Mouse (Mus musculus) hindbrain, embryonic 13.5 days (tissue): Measurements from ENCODE around the gene Elf1. TPM values are rescaled to one million over a fixed set of nuclear protein-coding genes. Genes with fewer than 3 reads are reported as not detected.

Experiments used
- ATAC-seq: fragments of 200-750 bp; cut with Nextera tagmentation; 2 replicates; pipeline ENCODE4 v1.8.0; 2017; ENCODE audit warnings: moderate TSS enrichment; ENCODE audit not compliant: low FRiP score
- H3K27ac ChIP-seq: fragments of 300-500 bp; sonication (generic); 2 replicates; pipeline ENCODE4 v1.5.1; 2015; ENCODE audit warnings: inconsistent platforms, mild to moderate bottlenecking, moderate library complexity
- H3K27me3 ChIP-seq: fragments of 300-500 bp; sonication (generic); 2 replicates; pipeline ENCODE4 v1.6.1; 2015; ENCODE audit warnings: mild to moderate bottlenecking, inconsistent platforms
- H3K36me3 ChIP-seq: fragments of 300-500 bp; sonication (generic); 2 replicates; pipeline ENCODE4 v1.6.1; 2015; ENCODE audit warnings: mild to moderate bottlenecking, inconsistent platforms
- H3K4me1 ChIP-seq: fragments of 300-500 bp; sonication (generic); replicated peaks from 2 replicates; pipeline ENCODE4 v1.6.1; 2015; ENCODE audit warnings: inconsistent platforms
- H3K4me2 ChIP-seq: fragments of 300-500 bp; sonication (generic); 2 replicates; pipeline ENCODE4 v1.6.1; 2015; ENCODE audit warnings: inconsistent platforms, mild to moderate bottlenecking, moderate library complexity
- H3K4me3 ChIP-seq: fragments of 300-500 bp; sonication (generic); 2 replicates; pipeline ENCODE4 v1.5.1; 2015; ENCODE audit warnings: mild to moderate bottlenecking, inconsistent platforms
- H3K9ac ChIP-seq: fragments of 300-500 bp; sonication (generic); 2 replicates; pipeline ENCODE4 v1.6.1; 2015; ENCODE audit warnings: mild to moderate bottlenecking, inconsistent platforms
- H3K9me3 ChIP-seq: fragments of 300-500 bp; sonication (generic); 2 replicates; pipeline ENCODE4 v1.6.1; 2016; ENCODE audit warnings: inconsistent platforms
- WGBS: fragments of 180-500 bp; shearing (Covaris S2); methylation state at CpG from one replicate; pipeline ENCODE4 v1.1.7; 2015; 5-methylcytosine and 5-hydroxymethylcytosine counted together
- polyA plus RNA-seq: library from polyadenylated mRNA; unstranded; fragments of >200 nt; fragmentation: Nextera tagmentation; extraction: Ambion mirVana; gene quantifications from 2 replicates; pipeline ENCODE4 v1.2.1, GENCODE M21; 2015

The Elf1 gene
- polyA plus RNA-seq, 1 experiment from 2014 or later = 3.8 TPM

DNA sequence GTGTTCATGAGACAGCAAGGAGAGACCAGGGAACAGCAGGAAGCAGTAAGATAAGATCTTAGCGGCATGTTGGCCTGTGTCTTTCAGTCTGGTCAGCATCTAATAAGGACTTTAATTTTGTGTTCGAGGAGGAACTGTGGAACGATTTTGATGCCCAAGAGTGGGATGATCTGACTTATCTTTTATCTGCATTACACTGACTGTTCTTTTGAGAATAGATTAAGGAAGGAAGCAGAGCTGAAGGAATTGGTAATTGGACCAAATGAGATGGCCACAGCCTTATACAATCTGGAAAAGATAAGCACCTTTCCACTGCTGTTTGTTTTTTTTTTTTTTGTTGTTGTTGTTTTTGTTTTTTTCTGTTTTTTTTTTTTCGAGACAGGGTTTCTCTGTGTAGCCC lies 19.8 kb downstream of the Elf1 start:
- H3K27me3 ChIP-seq = no peaks in the 10 kb centered on the region

GRCm38 (mm10) chr14:79503371-79504075 lies 22.5 kb downstream of the Elf1 start:
- Histone ChIP-seq H3K4me1 (peaks cover 8% of the 10 kb centered on the region; the same call in 1 of the 2 replicates), H3K36me3 (no peaks in the 10 kb centered on the region), H3K9me3 (no peaks in the 10 kb centered on the region), H3K4me2 (no peak overlapping the region), H3K27me3 (no peaks in the 10 kb centered on the region), H3K4me3 (no peak overlapping the region), H3K9ac (no peak overlapping the region), H3K27ac (peak overlapping the region; percentile 58; the same call in 1 of the 2 replicates)
- 73% methylated on average over 5 of the region's 5 CpGs for WGBS
- no peak for ATAC-seq

More for the DNA sequence above, 19.8 kb downstream of the Elf1 start:
- no peaks in the 10 kb centered on the region for H3K9me3 ChIP-seq
- no peak overlapping the region for H3K27ac ChIP-seq
- no peak overlapping the region for H3K4me2 ChIP-seq
- ATAC-seq = no peak
- WGBS = 86% methylated on average over 4 of the region's 4 CpGs
- H3K4me1 ChIP-seq = peaks cover 8% of the 10 kb centered on the region; the same call in 1 of the 2 replicates
- no peak overlapping the region for H3K9ac ChIP-seq
- no peak overlapping the region for H3K4me3 ChIP-seq
- no peaks in the 10 kb centered on the region for H3K36me3 ChIP-seq

- H3K27me3 ChIP-seq = no peaks in the 10 kb centered on the region
- H3K36me3 ChIP-seq = no peaks in the 10 kb centered on the region
- peak overlapping the region; percentile 58; the same call in 1 of the 2 replicates for H3K27ac ChIP-seq
- no peaks in the 10 kb centered on the region for H3K9me3 ChIP-seq
- H3K4me1 ChIP-seq = peaks cover 8% of the 10 kb centered on the region; the same call in 1 of the 2 replicates
- ATAC-seq = no peak
- H3K9ac ChIP-seq = no peak overlapping the region
- no peak overlapping the region for H3K4me3 ChIP-seq
- WGBS = 94% methylated on average over 7 of the region's 7 CpGs
- no peak overlapping the region for H3K4me2 ChIP-seq
Observed at GRCm38 (mm10) chr14:79504246-79505006, 23.4 kb downstream of the Elf1 start.

DNA sequence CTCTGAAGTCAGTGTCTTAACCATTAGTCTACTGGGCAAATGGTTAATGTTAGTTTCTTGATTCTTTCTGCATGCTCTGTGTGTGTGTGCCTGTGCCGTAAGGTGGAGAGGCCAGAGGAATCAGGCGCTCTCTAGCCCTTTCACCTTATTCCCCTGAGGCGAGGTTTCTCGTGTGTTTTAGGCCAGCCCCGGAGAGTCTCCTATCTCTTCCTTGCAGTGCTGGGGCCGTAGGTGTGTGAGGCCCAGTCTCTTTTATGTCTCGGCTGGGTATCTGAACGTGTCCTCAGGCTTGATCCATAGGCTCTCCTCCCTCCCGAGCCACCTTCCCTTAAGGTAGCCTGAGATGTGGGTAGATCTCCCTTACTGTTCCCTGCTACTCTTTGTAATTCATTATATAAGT lies 25.2 kb downstream of the Elf1 start:
- Histone ChIP-seq H3K27me3 (no peaks in the 10 kb centered on the region), H3K9ac (no peak overlapping the region), H3K36me3 (no peaks in the 10 kb centered on the region), H3K4me1 (peaks cover 8% of the 10 kb centered on the region; the same call in 1 of the 2 replicates), H3K27ac (no peak overlapping the region), H3K4me2 (no peak overlapping the region), H3K4me3 (no peak overlapping the region), H3K9me3 (no peaks in the 10 kb centered on the region)
- ATAC-seq = no peak
- WGBS = 83% methylated on average over 9 of the region's 9 CpGs

DNA sequence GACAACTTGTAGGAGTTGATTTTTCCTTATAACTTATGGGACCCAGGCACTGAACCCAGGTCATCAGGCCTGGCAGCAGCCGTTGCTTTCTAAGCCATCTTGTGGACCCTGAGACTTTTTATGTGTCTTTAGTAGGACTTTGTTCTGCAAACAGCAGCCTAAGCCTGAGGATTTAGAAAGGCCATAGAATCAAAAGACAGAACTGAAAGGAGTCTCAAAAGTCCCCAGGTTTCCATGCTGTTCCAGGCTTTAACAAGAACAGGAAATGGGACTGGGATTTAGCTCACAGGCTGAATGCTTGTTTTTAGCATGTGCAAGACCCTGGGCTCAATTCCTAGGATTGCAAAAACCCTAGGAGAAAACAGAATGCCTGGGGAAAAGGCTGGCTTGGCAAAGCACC lies 26.9 kb downstream of the Elf1 start:
- Histone ChIP-seq H3K9me3 (no peaks in the 10 kb centered on the region), H3K36me3 (no peaks in the 10 kb centered on the region), H3K4me2 (no peak overlapping the region), H3K4me1 (peaks cover 8% of the 10 kb centered on the region; the same call in 1 of the 2 replicates), H3K27me3 (no peaks in the 10 kb centered on the region), H3K27ac (no peak overlapping the region), H3K9ac (no peak overlapping the region), H3K4me3 (no peak overlapping the region)
- no peak for ATAC-seq
- 86% methylated on average over 1 of the region's 1 CpGs for WGBS

DNA sequence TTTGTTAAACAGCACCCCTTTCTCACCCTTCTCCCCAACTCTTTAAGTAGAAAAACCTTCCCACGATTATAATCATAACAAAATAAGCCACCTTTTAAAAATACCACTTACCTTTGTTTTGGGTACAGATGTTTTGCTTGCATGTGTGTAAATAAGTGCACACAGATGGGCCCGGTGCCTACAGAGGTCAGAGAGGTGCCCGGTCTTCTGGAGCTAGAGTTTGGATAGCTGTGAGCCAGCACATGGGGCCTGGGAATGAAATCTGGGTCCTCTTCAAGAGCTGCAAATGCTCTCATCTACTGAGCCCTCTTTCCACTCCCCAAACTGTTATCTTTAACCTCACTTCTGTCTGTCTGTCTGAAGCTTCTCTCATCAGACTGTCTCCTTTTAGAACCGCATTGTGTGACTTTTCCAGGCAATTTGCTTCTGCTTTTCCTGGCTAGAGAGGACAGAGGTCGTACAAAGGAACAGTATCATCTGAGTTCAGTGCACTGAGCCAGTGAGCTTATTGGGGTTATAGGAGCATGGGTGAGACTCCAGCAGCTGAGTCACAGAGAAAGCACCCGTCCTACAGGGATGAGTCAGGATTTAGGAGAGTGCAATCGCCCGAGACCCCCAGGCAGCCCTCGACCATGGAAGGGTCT lies 27.8 kb downstream of the Elf1 start:
- Histone ChIP-seq H3K9ac (no peak overlapping the region), H3K4me1 (peaks cover 4% of the 10 kb centered on the region; the same call in 1 of the 2 replicates), H3K4me2 (no peak overlapping the region), H3K27ac (no peak overlapping the region), H3K27me3 (no peaks in the 10 kb centered on the region), H3K4me3 (no peak overlapping the region), H3K9me3 (no peaks in the 10 kb centered on the region), H3K36me3 (no peaks in the 10 kb centered on the region)
- 78% methylated on average over 9 of the region's 9 CpGs for WGBS
- ATAC-seq = no peak

GRCm38 (mm10) chr14:79511521-79511920 lies 30.5 kb downstream of the Elf1 start:
- Histone ChIP-seq H3K27ac (no peak overlapping the region), H3K4me2 (no peak overlapping the region), H3K4me1 (no peaks in the 10 kb centered on the region), H3K4me3 (no peak overlapping the region), H3K9me3 (no peaks in the 10 kb centered on the region), H3K9ac (no peak overlapping the region), H3K27me3 (no peaks in the 10 kb centered on the region), H3K36me3 (no peaks in the 10 kb centered on the region)
- ATAC-seq = no peak
- WGBS = 87% methylated on average over 1 of the region's 1 CpGs

DNA sequence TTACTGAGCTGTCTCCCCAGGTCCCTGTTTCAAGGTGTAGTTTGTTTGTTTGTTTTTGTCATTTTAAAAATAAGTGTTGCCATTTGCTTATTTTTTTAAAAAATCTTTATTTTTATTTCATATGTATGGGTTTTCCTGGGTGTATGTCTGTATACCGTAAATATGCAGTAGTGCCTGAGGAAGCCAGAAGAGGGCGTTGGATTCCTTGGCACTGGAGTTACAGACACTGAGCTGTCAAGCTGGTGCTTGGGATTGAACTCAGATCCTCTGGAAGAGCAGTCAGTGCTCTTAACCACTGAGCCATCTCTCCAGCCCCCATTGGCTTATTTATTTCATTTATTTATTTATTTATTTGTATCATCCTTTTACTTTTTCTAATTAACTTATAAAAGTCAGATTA lies 33.0 kb downstream of the Elf1 start:
- no peak overlapping the region for H3K27ac ChIP-seq
- no peak overlapping the region for H3K4me2 ChIP-seq
- H3K9ac ChIP-seq = no peak overlapping the region
- ATAC-seq = no peak
- no peaks in the 10 kb centered on the region for H3K4me1 ChIP-seq
- H3K27me3 ChIP-seq = no peaks in the 10 kb centered on the region
- no peaks in the 10 kb centered on the region for H3K36me3 ChIP-seq
- H3K4me3 ChIP-seq = no peak overlapping the region
- no peaks in the 10 kb centered on the region for H3K9me3 ChIP-seq
- WGBS = 61% methylated on average over 2 of the region's 2 CpGs

- no peaks in the 10 kb centered on the region for H3K27me3 ChIP-seq
- no peaks in the 10 kb centered on the region for H3K9me3 ChIP-seq
- no peak overlapping the region for H3K4me3 ChIP-seq
- ATAC-seq = no peak
- no peaks in the 10 kb centered on the region for H3K4me1 ChIP-seq
- no peak overlapping the region for H3K9ac ChIP-seq
- WGBS = 90% methylated on average over 8 of the region's 8 CpGs
- no peak overlapping the region for H3K27ac ChIP-seq
- no peak overlapping the region for H3K4me2 ChIP-seq
- no peaks in the 10 kb centered on the region for H3K36me3 ChIP-seq
Observed at GRCm38 (mm10) chr14:79515100-79515499, 34.1 kb downstream of the Elf1 start.

GRCm38 (mm10) chr14:79515511-79516242 lies 34.7 kb downstream of the Elf1 start:
- no peak overlapping the region for H3K27ac ChIP-seq
- no peaks in the 10 kb centered on the region for H3K27me3 ChIP-seq
- no peak for ATAC-seq
- H3K4me1 ChIP-seq = no peaks in the 10 kb centered on the region
- H3K9ac ChIP-seq = no peak overlapping the region
- no peaks in the 10 kb centered on the region for H3K36me3 ChIP-seq
- no peak overlapping the region for H3K4me2 ChIP-seq
- no peak overlapping the region for H3K4me3 ChIP-seq
- 86% methylated on average over 8 of the region's 8 CpGs for WGBS
- no peaks in the 10 kb centered on the region for H3K9me3 ChIP-seq

DNA sequence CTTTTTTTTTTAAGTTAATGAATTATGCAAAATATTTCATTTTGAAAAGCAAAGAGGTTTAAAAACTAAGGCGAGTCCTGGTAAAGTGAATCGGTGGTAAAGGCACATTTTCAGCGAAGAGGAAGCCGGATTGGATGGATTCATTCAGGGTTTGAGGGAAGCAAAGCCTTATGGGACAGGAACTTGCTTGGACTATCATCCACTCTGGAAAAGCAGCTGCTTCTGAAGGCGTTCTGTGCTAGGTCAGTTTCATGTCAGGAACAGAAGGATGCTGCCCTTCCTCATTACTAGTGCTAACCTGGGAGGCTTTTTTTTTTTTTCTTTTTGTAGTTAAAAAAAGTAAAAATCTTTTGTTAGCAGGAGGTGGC lies 35.2 kb downstream of the Elf1 start:
- Histone ChIP-seq H3K36me3 (no peaks in the 10 kb centered on the region), H3K9me3 (no peaks in the 10 kb centered on the region), H3K9ac (no peak overlapping the region), H3K4me1 (no peaks in the 10 kb centered on the region), H3K27me3 (no peaks in the 10 kb centered on the region), H3K4me2 (no peak overlapping the region), H3K27ac (no peak overlapping the region), H3K4me3 (no peak overlapping the region)
- 84% methylated on average over 5 of the region's 5 CpGs for WGBS
- ATAC-seq = no peak

DNA sequence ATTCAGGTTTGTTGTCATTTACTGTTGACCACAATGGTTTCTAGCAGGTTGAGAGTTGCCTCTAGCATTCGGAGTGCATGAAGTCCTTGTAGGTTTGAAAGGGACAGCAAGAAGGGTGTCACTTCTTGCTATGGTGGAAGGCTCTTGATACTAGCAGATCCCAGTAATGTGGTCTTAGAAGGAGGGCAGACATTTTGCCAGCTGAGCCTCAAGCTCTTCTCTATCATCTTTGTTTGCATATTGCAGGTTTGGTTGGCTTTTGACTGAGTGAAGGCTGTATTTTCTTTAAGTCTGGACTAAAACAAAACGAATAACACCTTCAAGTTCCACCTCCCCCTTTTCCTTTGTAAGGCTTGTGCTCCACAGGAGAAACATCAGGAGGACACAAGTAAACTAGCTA lies 35.8 kb downstream of the Elf1 start:
- Histone ChIP-seq H3K9me3 (no peaks in the 10 kb centered on the region), H3K9ac (no peak overlapping the region), H3K4me3 (no peak overlapping the region), H3K4me1 (no peaks in the 10 kb centered on the region), H3K27ac (no peak overlapping the region), H3K4me2 (no peak overlapping the region), H3K27me3 (no peaks in the 10 kb centered on the region), H3K36me3 (no peaks in the 10 kb centered on the region)
- no peak for ATAC-seq
- 87% methylated on average over 2 of the region's 2 CpGs for WGBS
